Mouse (Mus musculus): ENCODE measurements around the gene Zfp248. TPM values are rescaled to one million over a fixed set of nuclear protein-coding genes. Genes with fewer than 3 reads are reported as not detected.

The Zfp248 gene
- 4.7 and 5.0 TPM in 2 replicates for polyA plus RNA-seq (2015; fragmentation: Nextera tagmentation; extraction: Ambion mirVana)

GRCm38 (mm10) chr6:118455042-118455631 lies at the start of gene Zfp248:
Zfp248 (minus strand) TSS chr6:118455528.

GRCm38 (mm10) chr6:118478957-118479708 lies 23.8 kb upstream of the Zfp248 start, which contains the start of gene Zfp9:
Zfp9 (minus strand) TSS chr6:118479320.

GRCm38 (mm10) chr6:118419050-118419920 lies 36.0 kb downstream of the Zfp248 start, which contains the start of gene Bms1:
Bms1 (minus strand) TSS chr6:118419474.

Small RNAs within 50 kb of the gene (microRNA-seq; reads per million reads assigned to microRNA genes)
- not detected for gene Gm25953 (ENCODE audit: borderline replicate concordance, insufficient number of aligned reads)

Other genes with a start within 250 kb of the Zfp248 start
- gene Bms1, start 36.1 kb downstream of the Zfp248 start, polyA plus RNA-seq (2015; fragmentation: Nextera tagmentation; extraction: Ambion mirVana): 8.0 and 11.0 TPM in 2 replicates
- gene Zfp9, start 23.8 kb upstream of the Zfp248 start, polyA plus RNA-seq (2015; fragmentation: Nextera tagmentation; extraction: Ambion mirVana): 5.2 and 7.4 TPM in 2 replicates
- gene Ankrd26, start 106.7 kb upstream of the Zfp248 start, polyA plus RNA-seq (2015; fragmentation: Nextera tagmentation; extraction: Ambion mirVana): 4.3 and 8.5 TPM in 2 replicates

All from adrenal gland, postnatal 0 days (tissue).